Mouse (Mus musculus): ENCODE results near the gene Slc25a45.
A peak's percentile ranks its signal among the peaks of the same experiment; 100 is the strongest.

Gene Slc25a45

DNA sequence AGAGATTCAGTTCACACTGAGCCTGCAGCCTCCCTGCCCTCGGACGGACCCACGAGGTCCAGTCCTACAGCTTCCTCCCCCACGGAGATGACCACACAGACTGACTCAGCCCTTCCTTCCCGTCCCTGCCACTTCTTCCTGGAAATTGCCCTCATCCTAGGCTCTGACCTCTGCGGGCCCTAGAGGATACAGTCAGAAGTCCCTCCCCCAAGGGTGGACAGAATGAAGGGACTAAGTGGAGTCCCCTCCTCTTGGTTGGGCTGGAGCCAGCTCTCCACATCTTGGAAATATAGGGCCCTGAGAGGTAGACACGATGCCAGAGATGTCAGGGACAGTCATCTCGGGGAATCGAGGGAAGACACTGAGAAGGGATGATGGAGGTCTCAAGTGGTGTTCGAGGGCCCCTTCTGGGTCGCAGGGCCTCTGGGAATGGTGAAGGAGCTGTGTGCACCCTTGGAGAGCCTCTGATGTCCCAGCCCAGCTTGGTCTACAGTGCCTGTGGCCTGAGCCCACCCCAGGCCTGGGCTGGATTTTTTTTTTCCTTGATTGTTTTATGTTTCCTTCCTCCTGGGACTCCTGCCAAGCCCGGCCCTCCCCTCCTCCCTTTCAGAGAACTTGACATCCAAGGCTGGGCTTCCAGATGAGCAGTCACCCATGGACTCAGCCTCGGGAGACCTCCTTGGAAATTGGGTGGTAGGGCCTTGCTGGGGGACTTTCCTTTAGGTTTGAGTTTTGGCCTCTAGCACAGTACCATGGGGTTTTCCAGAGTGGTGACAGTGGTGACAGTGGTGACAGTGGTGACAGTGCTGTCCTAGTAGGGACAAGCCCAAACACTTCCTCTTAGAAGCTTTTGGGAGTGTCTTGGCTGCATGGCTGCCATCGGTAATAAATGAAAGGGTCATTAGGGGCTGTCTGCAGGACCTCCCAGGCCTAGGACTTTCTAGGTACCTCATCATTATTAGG lies 52.3 kb downstream of the Slc25a45 start:
- DNase-seq (ENCODE audit: low spot score in 2 of 2) = peak in 1 of 2 experiments; percentile 40

GRCm38 (mm10) chr19:5935266-5935665 lies 57.7 kb downstream of the Slc25a45 start:
- DNase-seq (ENCODE audit: low spot score in 2 of 2) = no peak
